Mouse (Mus musculus): ENCODE measurements around the gene Fabp7. TPM values are rescaled to one million over a fixed set of nuclear protein-coding genes. Genes with fewer than 3 reads are reported as not detected.

The Fabp7 gene
- total and polyA plus RNA-seq, 3 experiments = not detected

DNA sequence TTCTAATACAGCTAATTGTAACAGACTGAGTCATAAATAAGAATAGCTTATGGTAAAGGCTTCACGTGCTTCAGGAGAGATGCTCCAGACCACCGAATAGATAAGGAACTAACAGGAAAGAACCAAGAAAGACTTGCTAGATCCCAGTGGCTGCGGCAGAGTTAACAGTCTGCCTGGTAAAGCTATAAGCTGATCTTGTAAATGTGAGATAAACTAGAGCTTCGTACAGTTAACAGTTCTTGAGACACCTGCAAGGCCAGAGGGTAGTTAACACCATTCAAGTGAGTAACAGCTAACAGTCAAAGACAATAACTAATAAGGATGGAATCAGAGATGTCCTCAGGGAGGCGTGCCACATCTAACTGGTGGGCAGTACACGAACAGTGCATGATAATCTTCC is 31.2 kb downstream of the Fabp7 start:
- Histone ChIP-seq H3K27ac (ENCODE audit: insufficient read depth, low read depth) (no peak overlapping the region), H3K4me2 (ENCODE audit: insufficient read depth, low read depth, poor library complexity, severe bottlenecking) (no peak overlapping the region), H3K9me3 (replicated peaks; ENCODE audit: low read length) (no peaks in the 10 kb centered on the region), H3K9ac (ENCODE audit: insufficient read depth, low read depth) (no peak overlapping the region), H3K79me2 (replicated peaks; ENCODE audit: control insufficient read depth, extremely low read depth, insufficient read depth, poor library complexity, severe bottlenecking) (no peaks in the 10 kb centered on the region), H3K4me3 (replicated peaks in 1 of 3; ENCODE audit: low read depth in 2 of 3, low read length in 2 of 3, poor library complexity in 1 of 3) (no peak overlapping the region), H3K36me3 (replicated peaks in 1 of 2; ENCODE audit: control insufficient read depth in 1 of 2, insufficient read depth in 1 of 2, low read length in 1 of 2) (no peaks in the 10 kb centered on the region), H3K27me3 (replicated peaks) (no peaks in the 10 kb centered on the region), H3K4me1 (ENCODE audit: control insufficient read depth in 1 of 2, insufficient read depth in 2 of 2) (no peaks in the 10 kb centered on the region)
- dilution Hi-C loops (cut with MboI; ENCODE audit: extremely low pct_ligation_motif_present, extremely low pct_unique_long_range_greater_than_20kb, low sequenced_read_pairs) (no loop called here), in situ Hi-C loops (cut with MboI; ENCODE audit: low pct_ligation_motif_present, low pct_unique_long_range_greater_than_20kb, low sequenced_read_pairs) (no loop called here)
- TF ChIP-seq MXI1 (IDR thresholded peaks at IDR 0.05; ENCODE audit: low read depth, low read length) (no peak), JUND (conservative IDR thresholded peaks at IDR 0.05; ENCODE audit: low read depth, low read length) (no peak), ZKSCAN1 (IDR thresholded peaks at IDR 0.05; ENCODE audit: borderline replicate concordance, low read depth, low read length) (no peak), KAT2A (IDR thresholded peaks at IDR 0.05; ENCODE audit: insufficient replicate concordance, low read length) (no peak), ZMIZ1 (IDR thresholded peaks at IDR 0.05; ENCODE audit: low read depth, low read length) (no peak), RCOR1 (conservative IDR thresholded peaks at IDR 0.05; ENCODE audit: low read depth, low read length) (no peak), ELF1 (IDR thresholded peaks at IDR 0.05; ENCODE audit: low read depth, low read length) (no peak)
- no peak for DNase-seq (ENCODE audit: extremely low read depth)

- dilution Hi-C loops (cut with MboI; ENCODE audit: extremely low pct_ligation_motif_present, extremely low pct_unique_long_range_greater_than_20kb, low sequenced_read_pairs) = no loop called here
- TF ChIP-seq MEF2A (IDR thresholded peaks at IDR 0.05; ENCODE audit: borderline replicate concordance, low read depth, low read length) (no peak), ZMIZ1 (IDR thresholded peaks at IDR 0.05; ENCODE audit: low read depth, low read length) (no peak), POLR2AphosphoS2 (IDR thresholded peaks at IDR 0.05; ENCODE audit: low read depth, low read length) (no peak), MAZ (IDR thresholded peaks at IDR 0.05; ENCODE audit: low read depth, low read length) (no peak), TBP (conservative IDR thresholded peaks at IDR 0.05; ENCODE audit: low read depth, low read length) (no peak)
- DNase-seq (ENCODE audit: extremely low read depth) = no peak
- H3K9me3 ChIP-seq (replicated peaks; ENCODE audit: low read length) = no peaks in the 10 kb centered on the region
- no peaks in the 10 kb centered on the region for H3K36me3 ChIP-seq (replicated peaks in 1 of 2; ENCODE audit: control insufficient read depth in 1 of 2, insufficient read depth in 1 of 2, low read length in 1 of 2)
- no peaks in the 10 kb centered on the region for H3K27me3 ChIP-seq (replicated peaks)
- no peaks in the 10 kb centered on the region for H3K4me1 ChIP-seq (ENCODE audit: control insufficient read depth in 1 of 2, insufficient read depth in 2 of 2)
- H3K9ac ChIP-seq (ENCODE audit: insufficient read depth, low read depth) = no peak overlapping the region
- H3K79me2 ChIP-seq (replicated peaks; ENCODE audit: control insufficient read depth, extremely low read depth, insufficient read depth, poor library complexity, severe bottlenecking) = no peaks in the 10 kb centered on the region
- no peak overlapping the region for H3K4me3 ChIP-seq (replicated peaks in 1 of 3; ENCODE audit: low read depth in 2 of 3, low read length in 2 of 3, poor library complexity in 1 of 3)
- no peak overlapping the region for H3K4me2 ChIP-seq (ENCODE audit: insufficient read depth, low read depth, poor library complexity, severe bottlenecking)
- no peak overlapping the region for H3K27ac ChIP-seq (ENCODE audit: insufficient read depth, low read depth)
- in situ Hi-C loops (cut with MboI; ENCODE audit: low pct_ligation_motif_present, low pct_unique_long_range_greater_than_20kb, low sequenced_read_pairs) = no loop called here
Observed at GRCm38 (mm10) chr10:57819209-57819608, 34.5 kb downstream of the Fabp7 start.

- Histone ChIP-seq H3K9me3 (replicated peaks; ENCODE audit: low read length) (no peaks in the 10 kb centered on the region), H3K4me1 (ENCODE audit: control insufficient read depth in 1 of 2, insufficient read depth in 2 of 2) (no peaks in the 10 kb centered on the region), H3K79me2 (replicated peaks; ENCODE audit: control insufficient read depth, extremely low read depth, insufficient read depth, poor library complexity, severe bottlenecking) (no peaks in the 10 kb centered on the region), H3K27ac (ENCODE audit: insufficient read depth, low read depth) (no peak overlapping the region), H3K4me2 (ENCODE audit: insufficient read depth, low read depth, poor library complexity, severe bottlenecking) (no peak overlapping the region), H3K27me3 (replicated peaks) (no peaks in the 10 kb centered on the region), H3K9ac (ENCODE audit: insufficient read depth, low read depth) (no peak overlapping the region), H3K36me3 (replicated peaks in 1 of 2; ENCODE audit: control insufficient read depth in 1 of 2, insufficient read depth in 1 of 2, low read length in 1 of 2) (no peaks in the 10 kb centered on the region), H3K4me3 (replicated peaks in 1 of 3; ENCODE audit: low read depth in 2 of 3, low read length in 2 of 3, poor library complexity in 1 of 3) (no peak overlapping the region)
- TF ChIP-seq CTCF (conservative IDR thresholded peaks at IDR 0.05 in 1 of 2, IDR thresholded peaks at IDR 0.05 in 1 of 2; ENCODE audit: low read depth in 2 of 2, low read length in 2 of 2) (no peak), BHLHE40 (IDR thresholded peaks at IDR 0.05; ENCODE audit: low read depth, low read length) (no peak), USF2 (conservative IDR thresholded peaks at IDR 0.05; ENCODE audit: low read depth, low read length) (no peak), JUND (conservative IDR thresholded peaks at IDR 0.05; ENCODE audit: low read depth, low read length) (no peak), CHD2 (IDR thresholded peaks at IDR 0.05; ENCODE audit: low read length) (no peak), USF1 (IDR thresholded peaks at IDR 0.05; ENCODE audit: low read depth, low read length) (no peak), MAX (IDR thresholded peaks at IDR 0.05; ENCODE audit: low read length) (no peak), SMC3 (IDR thresholded peaks at IDR 0.05; ENCODE audit: low read depth, low read length) (no peak), RAD21 (IDR thresholded peaks at IDR 0.05; ENCODE audit: low read depth, low read length) (no peak), IRF4 (IDR thresholded peaks at IDR 0.05; ENCODE audit: low read depth, low read length) (no peak)
- dilution Hi-C loops (cut with MboI; ENCODE audit: extremely low pct_ligation_motif_present, extremely low pct_unique_long_range_greater_than_20kb, low sequenced_read_pairs) (no loop called here), in situ Hi-C loops (cut with MboI; ENCODE audit: low pct_ligation_motif_present, low pct_unique_long_range_greater_than_20kb, low sequenced_read_pairs) (no loop called here)
- DNase-seq (ENCODE audit: extremely low read depth) = no peak
Observed at GRCm38 (mm10) chr10:57822473-57822872, 37.8 kb downstream of the Fabp7 start.
